Mouse (Mus musculus) kidney, adult 2 months (tissue): ENCODE measurements at regions not wholly inside any gene's neighbourhood (a gene's known extent, or its start where the extent isn't known, plus 50 kb on each side); places are given as distances from the start of the nearest gene placed in this dataset.

Source experiments
- CTCF ChIP-seq: fragments of 200-500 bp; conservative IDR thresholded peaks from 2 replicates; pipeline ENCODE4 v1.5.1; 2011; ENCODE audit warnings: low read depth, mild to moderate bottlenecking, control low read depth, low read length, moderate library complexity, mixed read lengths; ENCODE audit not compliant: insufficient read depth, insufficient read length
- POLR2A ChIP-seq: fragments of 200-500 bp; IDR thresholded peaks from one replicate; pipeline ENCODE4 v1.6.1; 2011; ENCODE audit warnings: low read depth, low read length, control low read depth

- TF ChIP-seq POLR2A, result no peak
- no peak for TF ChIP-seq CTCF
These were observed 145.9 kb upstream of the Rarb start for GRCm38 (mm10) chr14:16964717-16965391.
